Mouse (Mus musculus) adrenal gland, adult 10 weeks (tissue): Measurements from ENCODE around the gene Zfp775. TPM values are rescaled to one million over a fixed set of nuclear protein-coding genes. Genes with fewer than 3 reads are reported as not detected.

Experiments
- polyA plus RNA-seq: library from polyadenylated mRNA; stranded (reverse); fragments of 350-450 nt; fragmentation: Illumina TruSeq; extraction: RNeasy Lipid Tissue Mini Kit (QIAGEN cat#74804); gene quantifications from one replicate; pipeline ENCODE4 v1.2.3, GENCODE M21; 2014; ENCODE audit warnings: low read depth, low replicate concordance

Gene Zfp775
- 0.12 TPM for polyA plus RNA-seq

DNA sequence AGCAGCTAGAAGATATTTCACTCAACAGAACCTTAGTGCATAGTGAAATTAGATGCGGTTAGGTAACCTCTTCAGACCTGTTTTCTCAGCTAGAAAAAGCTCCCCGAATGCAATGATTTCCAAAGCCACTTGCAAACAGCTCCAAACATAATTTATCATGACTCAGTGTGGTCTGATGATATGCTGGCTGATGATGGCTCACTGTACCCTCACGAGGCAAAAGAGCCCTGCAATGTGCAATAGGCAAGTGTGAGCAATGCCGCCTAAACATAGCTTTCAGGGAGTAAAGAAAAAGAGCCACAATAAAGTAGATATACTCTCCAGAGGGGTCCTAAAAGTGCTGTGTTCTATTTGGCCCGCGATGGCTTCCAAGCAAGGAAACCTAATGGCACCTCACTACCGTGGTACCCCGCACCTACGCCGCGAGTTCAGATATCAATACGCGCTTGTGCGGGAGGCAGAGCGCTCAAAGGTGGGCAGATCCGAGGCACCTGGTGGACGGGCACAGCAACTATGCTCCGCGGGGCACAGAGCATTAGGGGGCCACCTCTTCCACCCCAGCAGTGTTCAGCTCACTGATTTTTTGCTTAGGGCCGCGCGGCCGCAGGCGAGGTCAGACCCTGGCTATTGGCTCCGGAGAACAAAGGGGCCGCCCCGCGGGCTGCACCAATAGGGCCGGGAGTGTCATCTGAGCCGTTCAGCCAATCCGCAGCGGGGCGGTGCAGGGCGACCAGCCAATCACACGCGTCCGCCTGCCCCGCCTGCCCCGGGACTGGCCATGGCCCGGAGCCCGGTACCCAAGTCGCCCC lies at the start of gene Zfp775:
Zfp775 (plus strand) TSS at position 793 of the 809 bp plus-strand sequence.

DNA sequence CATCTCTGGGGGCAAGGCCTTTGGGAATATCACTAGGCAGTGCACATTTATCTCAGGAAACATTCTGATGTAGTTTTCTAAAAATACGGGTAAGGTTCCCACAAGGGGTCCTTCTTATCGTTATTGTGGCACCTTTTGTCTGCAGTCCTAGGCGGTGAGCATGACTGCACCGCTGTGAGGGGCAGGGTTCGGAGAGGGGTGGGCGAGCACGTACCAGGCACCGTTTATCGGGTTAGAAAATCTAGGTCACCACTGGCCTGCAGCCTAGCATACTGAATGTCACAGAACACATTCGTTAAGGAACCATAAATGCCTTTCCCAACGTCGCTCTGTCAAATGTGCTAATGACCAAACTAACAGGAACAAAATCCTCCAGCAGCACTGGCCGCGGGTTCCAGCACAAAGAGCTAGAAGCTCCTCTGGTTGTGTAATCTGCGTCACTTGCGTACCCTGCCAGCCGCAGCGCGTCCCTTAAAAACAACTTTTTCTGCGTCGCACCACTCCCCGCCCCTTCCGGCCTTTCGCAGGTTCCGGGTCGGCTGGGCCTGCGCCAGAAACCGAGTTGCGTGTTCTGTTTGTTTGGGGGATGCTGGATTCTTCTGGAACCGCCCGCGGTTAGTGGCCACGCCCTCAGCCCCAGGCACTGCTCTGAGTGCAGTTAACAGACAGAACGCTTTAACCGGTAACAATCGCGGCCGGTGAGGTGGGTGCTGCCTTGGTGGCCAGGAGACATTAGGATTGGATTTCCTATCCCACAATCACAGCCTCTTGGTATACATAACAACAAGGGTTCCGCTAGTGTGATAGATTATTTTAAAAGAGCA lies 47.4 kb upstream of the Zfp775 start, which contains the start of gene Lrrc61:
Lrrc61 (plus strand) TSS at position 517 of the 824 bp plus-strand sequence.

DNA sequence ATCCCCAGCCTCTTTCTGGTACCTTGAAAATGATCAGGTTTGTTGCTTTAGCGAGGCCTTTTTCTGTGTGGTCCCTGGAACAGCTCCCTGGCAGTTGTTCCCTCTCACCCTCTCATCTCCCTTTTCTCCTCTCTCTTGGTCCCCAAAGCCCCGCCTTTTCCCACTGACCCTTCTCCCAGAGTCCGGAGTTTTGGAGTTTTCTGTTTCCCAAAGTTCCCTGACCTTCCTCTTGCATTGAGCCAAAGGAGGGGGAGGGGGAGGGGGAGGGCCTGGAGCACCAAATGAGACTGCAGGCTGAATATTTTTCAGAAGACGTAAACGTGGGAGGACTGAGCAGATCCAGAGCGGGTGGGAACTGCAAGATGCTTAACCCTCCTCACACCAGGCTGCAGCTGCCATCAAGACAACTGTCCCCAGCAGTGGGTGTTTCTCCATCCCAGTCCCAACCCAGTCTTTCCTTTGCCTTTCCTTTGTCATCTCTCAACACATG lies 29.2 kb upstream of the Zfp775 start, which contains the start of gene Rarres2:
Rarres2 (minus strand) TSS at position 218 of the 490 bp plus-strand sequence.

DNA sequence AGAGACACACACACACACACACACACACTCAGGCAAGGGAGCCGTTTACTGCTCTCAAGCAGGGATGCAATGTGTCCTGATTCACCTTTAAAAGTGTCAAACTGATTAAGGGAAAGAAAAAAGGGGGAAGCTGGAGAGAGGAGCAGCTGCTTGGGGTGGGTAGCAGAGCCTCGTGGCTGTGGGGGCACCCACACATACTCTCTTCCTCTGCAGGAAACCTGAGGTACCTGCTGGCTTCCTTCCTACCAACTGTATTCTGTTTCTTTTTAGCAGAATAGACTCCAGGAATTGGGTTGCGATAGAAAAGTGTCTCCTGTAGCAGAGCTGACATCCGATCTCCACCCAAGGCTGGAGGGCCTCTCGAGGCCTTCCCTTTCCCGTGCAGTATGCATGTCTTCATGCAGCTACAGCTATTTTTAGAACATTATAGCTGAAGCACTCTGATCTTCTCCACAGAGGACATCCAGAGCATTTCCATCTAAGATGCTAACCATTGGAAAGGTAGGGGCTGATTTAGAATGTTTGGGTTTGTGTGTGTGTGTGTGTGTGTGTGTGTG lies 12.6 kb upstream of the Zfp775 start, which contains the start of gene Gm45021:
Gm45021 (plus strand) TSS at position 417 of the 557 bp plus-strand sequence.

DNA sequence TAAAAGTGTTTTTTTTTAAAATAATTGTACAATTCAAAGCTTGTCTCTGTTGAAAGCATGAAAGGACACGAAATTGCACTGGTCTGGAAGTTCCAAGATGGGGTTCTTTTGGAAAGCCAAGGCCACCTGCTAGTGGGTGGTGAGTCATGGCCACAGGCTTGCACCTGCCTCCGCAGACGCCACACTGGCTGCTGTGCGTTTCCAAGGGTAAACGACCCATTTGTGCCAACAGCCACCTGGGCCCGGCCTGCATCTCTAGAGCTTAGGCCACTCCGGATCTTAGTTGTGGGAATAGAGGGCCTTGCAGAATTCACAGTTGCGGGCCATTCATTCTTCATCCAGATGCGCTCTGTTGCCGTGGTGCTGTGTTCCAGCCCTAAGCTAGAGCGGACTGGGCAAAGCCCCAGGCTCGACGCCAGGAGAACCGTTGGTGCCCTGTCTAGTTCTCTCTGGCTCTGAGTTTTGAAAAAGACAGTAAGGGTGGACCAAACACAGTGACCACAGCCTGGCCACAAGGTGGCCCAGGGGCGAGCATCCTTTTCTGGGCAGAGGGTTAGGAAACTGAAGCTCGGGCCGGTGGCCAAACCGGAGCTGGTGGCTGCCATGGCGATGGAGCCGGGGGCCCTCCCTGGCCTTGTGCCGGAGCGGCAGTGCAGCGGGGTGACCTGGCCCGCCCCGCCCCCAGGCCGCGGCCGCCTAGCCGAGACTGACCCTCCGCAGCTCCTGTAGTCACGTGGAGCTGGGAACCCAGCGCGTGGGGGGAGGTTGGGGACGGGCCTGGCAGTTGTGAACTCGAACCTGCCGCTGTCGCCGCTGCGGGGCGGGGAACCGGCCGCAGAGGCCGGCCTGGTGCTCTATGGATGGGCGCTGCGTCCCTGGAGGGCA lies 8.5 kb upstream of the Zfp775 start, which contains the start of the genes Repin1 and Gm44965:
Repin1 (plus strand) TSS at position 726 of the 885 bp plus-strand sequence.
Gm44965 (plus strand) TSS at position 784 of the 885 bp plus-strand sequence.

DNA sequence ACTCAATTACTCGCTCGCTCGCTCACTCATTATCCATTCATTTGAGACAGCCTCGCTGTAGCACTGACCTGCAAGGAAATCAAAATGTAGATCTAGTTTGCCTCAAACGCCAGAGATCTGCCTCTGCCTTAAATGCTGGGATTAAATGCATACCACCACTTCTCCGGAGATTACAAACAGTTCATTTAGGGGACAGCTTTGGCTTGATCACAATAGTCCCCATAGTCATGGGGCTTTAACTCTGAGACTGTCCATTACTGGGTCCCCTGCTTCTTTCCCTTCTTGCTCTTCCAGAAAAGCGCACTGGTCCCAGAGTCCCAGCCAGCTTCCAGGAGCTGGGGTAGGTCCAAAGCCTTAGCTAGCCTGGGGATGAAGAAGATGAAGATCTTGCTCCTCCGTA lies 24.6 kb downstream of the Zfp775 start, which contains the start of gene AI854703:
AI854703 (plus strand) TSS at position 301 of the 400 bp plus-strand sequence.

DNA sequence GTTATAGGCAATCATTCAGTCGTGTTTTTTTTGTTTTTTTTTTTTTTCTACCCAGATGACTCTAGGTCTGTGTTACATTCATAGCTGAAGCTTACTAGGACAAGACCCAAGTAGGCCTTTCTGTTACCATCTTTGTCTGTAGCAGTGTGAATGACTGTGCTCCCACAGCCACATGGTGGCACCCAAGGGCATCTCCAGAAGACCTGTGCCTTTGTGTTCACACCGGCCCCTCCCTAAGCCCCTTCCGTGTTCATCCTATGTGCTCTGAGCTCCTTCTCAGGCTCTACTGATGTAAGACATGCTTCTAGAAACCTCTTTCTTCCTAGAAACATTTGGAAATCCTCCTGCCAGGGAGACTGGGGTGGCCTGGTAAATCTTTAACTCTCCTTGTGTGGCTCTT lies 45.1 kb downstream of the Zfp775 start, which contains the start of gene Gimap8:
Gimap8 (plus strand) TSS at position 240 of the 400 bp plus-strand sequence.

Other genes with a start within 250 kb of the Zfp775 start
- gene Krba1, start 206.5 kb upstream of the Zfp775 start, polyA plus RNA-seq: 9.7 TPM
- gene Zfp467, start 156.2 kb upstream of the Zfp775 start, polyA plus RNA-seq: 14.9 TPM
- gene Sspo, start 153.8 kb upstream of the Zfp775 start, polyA plus RNA-seq: not detected
- 55.5 TPM for gene Atp6v0e2, start 64.4 kb upstream of the Zfp775 start, polyA plus RNA-seq
- gene Lrrc61, start 47.3 kb upstream of the Zfp775 start, polyA plus RNA-seq: 8.5 TPM
- gene Rarres2, start 29.3 kb upstream of the Zfp775 start, polyA plus RNA-seq: 7.2 TPM
- gene Gm45021, start 12.5 kb upstream of the Zfp775 start, polyA plus RNA-seq: not detected
- gene Repin1, start 8.2 kb upstream of the Zfp775 start, polyA plus RNA-seq: 12.8 TPM
- not detected for gene Gm44965, start 8.1 kb upstream of the Zfp775 start, polyA plus RNA-seq
- gene AI854703, start 24.7 kb downstream of the Zfp775 start, polyA plus RNA-seq: 0.35 TPM
- 33.4 TPM for gene Gimap8, start 45.2 kb downstream of the Zfp775 start, polyA plus RNA-seq
- gene Gimap9, start 74.1 kb downstream of the Zfp775 start, polyA plus RNA-seq: 18.7 TPM
- 218 TPM for gene Gimap4, start 82.5 kb downstream of the Zfp775 start, polyA plus RNA-seq
- 106 TPM for gene Gimap6, start 106.2 kb downstream of the Zfp775 start, polyA plus RNA-seq
- 4.4 TPM for gene Gm28053, start 116.5 kb downstream of the Zfp775 start, polyA plus RNA-seq
- not detected for gene Gimap7, start 116.6 kb downstream of the Zfp775 start, polyA plus RNA-seq
- 2.8 TPM for gene Gimap1, start 137.0 kb downstream of the Zfp775 start, polyA plus RNA-seq
- 10.3 TPM for gene Gimap5, start 144.1 kb downstream of the Zfp775 start, polyA plus RNA-seq
- gene Gimap3, start 168.8 kb downstream of the Zfp775 start, polyA plus RNA-seq: 1.2 TPM
- 200 TPM for gene Tmem176a, start 238.9 kb downstream of the Zfp775 start, polyA plus RNA-seq
- 47.6 TPM for gene Tmem176b, start 239.4 kb downstream of the Zfp775 start, polyA plus RNA-seq